Mouse (Mus musculus): ENCODE data around the gene Magi1.

Gene Magi1

GRCm38 (mm10) chr6:94201940-94202339 is 81.8 kb downstream of the Magi1 start:
- DNase-seq (ENCODE audit: low spot score) = no peak

GRCm38 (mm10) chr6:94200910-94201309 is 82.8 kb downstream of the Magi1 start:
- no peak for DNase-seq (ENCODE audit: low spot score)

- no peak for DNase-seq (ENCODE audit: low spot score)
Measured at GRCm38 (mm10) chr6:94199696-94200095, 84.0 kb downstream of the Magi1 start.

GRCm38 (mm10) chr6:94197831-94198230 is 85.9 kb downstream of the Magi1 start:
- DNase-seq (ENCODE audit: low spot score) = no peak

GRCm38 (mm10) chr6:94195303-94195911 is 88.3 kb downstream of the Magi1 start:
- no peak for DNase-seq (ENCODE audit: low spot score)

- no peak for DNase-seq (ENCODE audit: low spot score)
Measured at GRCm38 (mm10) chr6:94190830-94191229, 92.9 kb downstream of the Magi1 start.

GRCm38 (mm10) chr6:94189379-94189778 is 94.3 kb downstream of the Magi1 start:
- no peak for DNase-seq (ENCODE audit: low spot score)

- DNase-seq (ENCODE audit: low spot score) = no peak
Measured at GRCm38 (mm10) chr6:94186628-94187319, 96.9 kb downstream of the Magi1 start.

GRCm38 (mm10) chr6:94184268-94184667 is 99.4 kb downstream of the Magi1 start:
- no peak for DNase-seq (ENCODE audit: low spot score)

GRCm38 (mm10) chr6:94183354-94183851 is 100.3 kb downstream of the Magi1 start:
- no peak for DNase-seq (ENCODE audit: low spot score)

GRCm38 (mm10) chr6:94181673-94182255 is 102.0 kb downstream of the Magi1 start:
- DNase-seq (ENCODE audit: low spot score) = no peak

- DNase-seq (ENCODE audit: low spot score) = no peak
Measured at GRCm38 (mm10) chr6:94180331-94181150, 103.2 kb downstream of the Magi1 start.

- DNase-seq (ENCODE audit: low spot score) = no peak
Measured at GRCm38 (mm10) chr6:94177559-94177958, 106.2 kb downstream of the Magi1 start.

- DNase-seq (ENCODE audit: low spot score) = no peak
Measured at GRCm38 (mm10) chr6:94176705-94177104, 107.0 kb downstream of the Magi1 start.

GRCm38 (mm10) chr6:94171250-94171649 is 112.5 kb downstream of the Magi1 start:
- no peak for DNase-seq (ENCODE audit: low spot score)

- no peak for DNase-seq (ENCODE audit: low spot score)
Measured at GRCm38 (mm10) chr6:94169581-94170194, 114.0 kb downstream of the Magi1 start.

GRCm38 (mm10) chr6:94165951-94166350 is 117.8 kb downstream of the Magi1 start:
- DNase-seq (ENCODE audit: low spot score) = no peak

GRCm38 (mm10) chr6:94164753-94165536 is 118.8 kb downstream of the Magi1 start:
- no peak for DNase-seq (ENCODE audit: low spot score)

GRCm38 (mm10) chr6:94163325-94163995 is 120.3 kb downstream of the Magi1 start:
- DNase-seq (ENCODE audit: low spot score) = no peak

GRCm38 (mm10) chr6:94162918-94163317 is 120.8 kb downstream of the Magi1 start:
- no peak for DNase-seq (ENCODE audit: low spot score)

- no peak for DNase-seq (ENCODE audit: low spot score)
Measured at GRCm38 (mm10) chr6:94159256-94159655, 124.5 kb downstream of the Magi1 start.

All from c-Kit-positive CD71-positive TER-119-positive erythroid progenitor cells, embryonic 14.5 days (primary cell).